In the genomic region with DNA sequence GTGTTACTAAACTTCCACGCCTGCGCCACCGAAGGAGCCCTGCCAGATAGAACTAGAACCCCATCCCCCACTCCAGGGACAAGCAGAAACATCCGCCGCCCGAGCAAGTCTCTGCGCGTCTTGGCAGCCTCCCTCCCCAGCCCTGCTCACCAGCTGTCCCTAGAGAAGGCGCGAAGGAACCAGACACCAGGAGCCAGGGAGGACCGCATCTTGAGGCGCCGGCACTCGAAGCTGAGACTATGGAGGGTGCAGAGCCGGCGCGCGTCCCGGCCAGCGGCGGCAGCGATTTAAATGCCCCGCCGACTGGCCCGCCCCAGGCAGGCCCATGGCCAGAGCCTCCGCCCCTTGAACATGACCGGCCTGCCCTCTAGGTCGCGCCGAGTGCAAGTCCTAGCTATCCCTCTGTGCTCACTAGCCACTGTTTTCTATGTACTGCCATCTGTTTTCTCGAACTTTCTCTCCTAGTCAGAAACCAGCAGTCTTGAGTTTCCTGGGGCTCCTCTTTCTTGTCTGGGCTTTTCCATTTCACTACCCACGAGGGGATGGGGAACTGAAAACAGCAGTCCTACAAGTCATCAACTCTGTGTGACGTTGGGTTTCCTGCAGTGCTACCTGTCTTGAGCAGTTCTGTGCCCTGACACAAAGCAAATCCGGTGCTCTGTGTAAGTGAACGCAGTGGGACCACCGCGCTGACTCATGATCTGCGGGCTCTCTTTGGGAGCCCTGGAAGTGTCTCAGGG, we compare ENCODE assay signal across 8 mouse cellular contexts. TPM values are rescaled to one million over a fixed set of nuclear protein-coding genes. Genes with fewer than 3 reads are reported as not detected.
DNase-seq lines count a peak whose midpoint lies in the region; ATAC-seq and TF ChIP-seq lines count a peak whose summit lies in the region.

A gene (minus strand): TSS at position 590 of the 740 bp plus-strand sequence.

- no peaks in the 10 kb centered on the region for H3K79me2 ChIP-seq in heart, adult 2 months (replicated peaks; ENCODE audit: control insufficient read depth, insufficient read depth, low read length)

- H3K27me3 ChIP-seq in embryonic facial prominence, embryonic 10.5 days (replicated peaks; ENCODE audit: low read depth, poor library complexity, severe bottlenecking), result peaks cover 37% of the 10 kb centered on the region
- no peaks in the 10 kb centered on the region for H3K27me3 ChIP-seq in heart, adult 2 months (ENCODE audit: control insufficient read depth, insufficient read depth, low read length)
- H3K27me3 ChIP-seq in limb, embryonic 11.5 days (ENCODE audit: control insufficient read depth, insufficient read depth, low read length), result no peaks in the 10 kb centered on the region; the same call in 1 of the 2 replicates
- H3K27me3 ChIP-seq in midbrain, embryonic 12.5 days, result peaks cover 18% of the 10 kb centered on the region
- H3K27me3 ChIP-seq in spleen, adult 2 months (ENCODE audit: control insufficient read depth, insufficient read depth, low read length), result no peaks in the 10 kb centered on the region

- 3% methylated on average over 38 of the region's 38 CpGs for WGBS in embryonic facial prominence, embryonic 10.5 days
- 2% methylated on average over 38 of the region's 38 CpGs for WGBS in heart, adult 2 months
- WGBS in limb, embryonic 11.5 days, result 3% methylated on average over 38 of the region's 38 CpGs
- 2% methylated on average over 38 of the region's 38 CpGs for WGBS in midbrain, embryonic 12.5 days
- under 1% methylated on average over 38 of the region's 38 CpGs for WGBS in spleen, adult 2 months

- H3K9me3 ChIP-seq in embryonic facial prominence, embryonic 10.5 days, result no peaks in the 10 kb centered on the region
- no peaks in the 10 kb centered on the region for H3K9me3 ChIP-seq in limb, embryonic 11.5 days (ENCODE audit: control insufficient read depth, low read length)
- no peaks in the 10 kb centered on the region for H3K9me3 ChIP-seq in midbrain, embryonic 12.5 days

- H3K36me3 ChIP-seq in embryonic facial prominence, embryonic 10.5 days (replicated peaks), result no peaks in the 10 kb centered on the region
- H3K36me3 ChIP-seq in heart, adult 2 months (ENCODE audit: control insufficient read depth, insufficient read depth, low read length), result no peaks in the 10 kb centered on the region
- no peaks in the 10 kb centered on the region for H3K36me3 ChIP-seq in limb, embryonic 11.5 days (ENCODE audit: control insufficient read depth, insufficient read depth, low read length)
- H3K36me3 ChIP-seq in midbrain, embryonic 12.5 days, result no peaks in the 10 kb centered on the region
- H3K36me3 ChIP-seq in spleen, adult 2 months (ENCODE audit: control insufficient read depth, insufficient read depth, low read length), result no peaks in the 10 kb centered on the region

- peak within 1 kb of the TSS; percentile 58 for H3K9ac ChIP-seq in heart, adult 2 months (ENCODE audit: low read depth, low read length)
- H3K9ac ChIP-seq in limb, embryonic 11.5 days (ENCODE audit: low read length), result peak within 1 kb of the TSS; percentile 32; the same call in 1 of the 2 replicates
- H3K9ac ChIP-seq in midbrain, embryonic 12.5 days (replicated peaks), result peak within 1 kb of the TSS; percentile 48

- no peak for TF ChIP-seq EP300 in heart, adult 2 months (IDR thresholded peaks at IDR 0.05; ENCODE audit: insufficient read depth, low read depth, low read length)

- TF ChIP-seq CTCF in heart, adult 2 months (IDR thresholded peaks at IDR 0.05), result no peak
- TF ChIP-seq CTCF in spleen, adult 2 months (IDR thresholded peaks at IDR 0.05; ENCODE audit: extremely low read depth, insufficient read depth, insufficient read length, insufficient replicate concordance), result no peak

- H3K4me3 ChIP-seq in embryonic facial prominence, embryonic 10.5 days, result peak within 1 kb of the TSS; percentile 64
- peak within 1 kb of the TSS; percentile 49 for H3K4me3 ChIP-seq in heart, adult 2 months
- H3K4me3 ChIP-seq in limb, embryonic 11.5 days (ENCODE audit: low read depth, low read length), result peak within 1 kb of the TSS; percentile 36
- peak within 1 kb of the TSS; percentile 43 for H3K4me3 ChIP-seq in midbrain, embryonic 12.5 days
- peak within 1 kb of the TSS; percentile 78 for H3K4me3 ChIP-seq in spleen, adult 2 months (ENCODE audit: extremely low read depth, insufficient read depth, insufficient read length)

- no peak for TF ChIP-seq POLR2A in heart, adult 2 months (IDR thresholded peaks at IDR 0.05; ENCODE audit: insufficient read depth, low read depth, low read length)
- TF ChIP-seq POLR2A in spleen, adult 2 months (IDR thresholded peaks at IDR 0.05; ENCODE audit: low read depth, low read length), result peak; percentile 31; the same call in 1 of the 2 replicates

- peaks cover 15% of the 10 kb centered on the region for H3K4me1 ChIP-seq in embryonic facial prominence, embryonic 10.5 days
- H3K4me1 ChIP-seq in heart, adult 2 months (ENCODE audit: control insufficient read depth, insufficient read depth, low read length), result peaks cover 4% of the 10 kb centered on the region
- 0 out of 2 replicates have a peak, but pooled peaks cover 3% of the 10 kb centered on the region for H3K4me1 ChIP-seq in limb, embryonic 11.5 days (ENCODE audit: control insufficient read depth, insufficient read depth, low read length)
- peaks cover 10% of the 10 kb centered on the region for H3K4me1 ChIP-seq in midbrain, embryonic 12.5 days
- peaks cover 5% of the 10 kb centered on the region; the same call in 1 of the 2 replicates for H3K4me1 ChIP-seq in spleen, adult 2 months (ENCODE audit: control insufficient read depth, insufficient read depth, insufficient read length)

- DNase-seq in cerebellum, adult 11-12 months, result no peak
- peak; percentile 79 for DNase-seq in embryonic facial prominence, embryonic 10.5 days (ENCODE audit: low spot score)
- DNase-seq in heart, adult 2 months, result peak; percentile 78 to 83
- peak; percentile 76 for DNase-seq in kidney, adult 18-20 months
- peak; percentile 69 for DNase-seq in limb, embryonic 11.5 days (ENCODE audit: low spot score)
- peak; percentile 70 to 88 for DNase-seq in spleen, adult 2 months (ENCODE audit: low read depth in 1 of 2, low spot score in 2 of 2)

- ATAC-seq in cerebellum, adult (ENCODE audit: insufficient number of reproducible peaks, low FRiP score, low TSS enrichment), result peak; percentile 66
- ATAC-seq in limb, embryonic 11.5 days (ENCODE audit: insufficient number of reproducible peaks, low FRiP score, low TSS enrichment, low read depth), result peak; percentile 83
- ATAC-seq in midbrain, embryonic 12.5 days (ENCODE audit: low FRiP score, low read depth), result peak; percentile 77

- peak within 1 kb of the TSS; percentile 74 for H3K4me2 ChIP-seq in limb, embryonic 11.5 days (ENCODE audit: low read depth, severe bottlenecking)
- H3K4me2 ChIP-seq in midbrain, embryonic 12.5 days (replicated peaks), result peak within 1 kb of the TSS; percentile 71

- intact Hi-C loops in heart, adult 2 months (cut with DNase I), result loop anchor here (5.0 kb wide), 1 partner anchor 72 kb away; no protein-coding TSS in a partner anchor

- peak within 1 kb of the TSS; percentile 82 for H3K27ac ChIP-seq in embryonic facial prominence, embryonic 10.5 days (replicated peaks)
- peak within 1 kb of the TSS; percentile 29 for H3K27ac ChIP-seq in heart, adult 2 months
- no peak within 1 kb of the TSS for H3K27ac ChIP-seq in limb, embryonic 11.5 days (replicated peaks; ENCODE audit: low read depth, low read length)
- no peak within 1 kb of the TSS for H3K27ac ChIP-seq in midbrain, embryonic 12.5 days (replicated peaks)
- peak within 1 kb of the TSS; percentile 97 for H3K27ac ChIP-seq in spleen, adult 2 months (ENCODE audit: insufficient read depth, low read length)

RNA-seq across cellular contexts. Expression of the gene that starts here (rescaled TPM):
- 2.1 and 2.6 TPM in 2 replicates for polyA plus RNA-seq in embryonic facial prominence, embryonic 10.5 days (2016; fragmentation: Nextera tagmentation; extraction: Ambion mirVana)
- 1 to 10 TPM; 2.9 to 4.1 TPM for total RNA-seq in heart, adult 2 months (2021)
- 4.1 and 5.9 TPM in 2 replicates for polyA plus RNA-seq in heart, adult 2 months (2012; rRNA removed)
- 1.1 and 1.4 TPM in 2 replicates for polyA plus RNA-seq in limb, embryonic 11.5 days (2014; fragmentation: Nextera tagmentation; extraction: Ambion mirVana)
- 1.1 TPM in 2 replicates for polyA plus RNA-seq in midbrain, embryonic 12.5 days (2016; fragmentation: Nextera tagmentation; extraction: Ambion mirVana)
- 15.6 and 17.9 TPM in 2 replicates for polyA plus RNA-seq in spleen, adult 2 months (2012; rRNA removed)

Comparison
In these comparisons a context has a peak if more than half of its experiments do, and no peak if none do; other contexts are left out.
1. H3K27ac ChIP-seq: peak in embryonic facial prominence, embryonic 10.5 days (single experiment), heart, adult 2 months (single experiment) and spleen, adult 2 months (single experiment); none in limb, embryonic 11.5 days (single experiment) and midbrain, embryonic 12.5 days (single experiment).
2. Peak in every context shown above with its lines, with median percentiles within 50 percentile points of each other: ATAC-seq, H3K4me3 ChIP-seq and H3K9ac ChIP-seq.